Mouse (Mus musculus) kidney, postnatal 0 days (tissue): Measurements from ENCODE around the gene Gm6793. TPM values are rescaled to one million over a fixed set of nuclear protein-coding genes. Genes with fewer than 3 reads are reported as not detected.

Experiments
- ATAC-seq: fragments of 200-750 bp; cut with Nextera tagmentation; replicated peaks from 2 replicates; pipeline ENCODE4 v1.8.0; 2017; ENCODE audit warnings: low read depth, moderate number of reproducible peaks, moderate TSS enrichment, moderate library complexity; ENCODE audit not compliant: low FRiP score
- DNase-seq: peaks from one replicate; pipeline ENCODE4 v3.0.0-alpha.2; 2016; ENCODE audit warnings: low spot score
- H3K27ac ChIP-seq: fragments of 300-500 bp; sonication (generic); 2 replicates; pipeline ENCODE4 v1.5.1; 2014; ENCODE audit warnings: mild to moderate bottlenecking
- H3K27me3 ChIP-seq: fragments of 300-500 bp; sonication (generic); 2 replicates; pipeline ENCODE4 v1.6.1; 2014; ENCODE audit warnings: low read length, mixed read lengths; ENCODE audit not compliant: insufficient read depth
- H3K36me3 ChIP-seq: fragments of 300-500 bp; sonication (generic); 2 replicates; pipeline ENCODE4 v1.6.1; 2014; ENCODE audit warnings: low read length, mixed read lengths; ENCODE audit not compliant: insufficient read depth
- H3K4me1 ChIP-seq: fragments of 300-500 bp; sonication (generic); replicated peaks from 2 replicates; pipeline ENCODE4 v1.6.1; 2014; ENCODE audit warnings: antibody characterized with exemption, low read length, mixed read lengths; ENCODE audit not compliant: insufficient read depth
- H3K4me2 ChIP-seq: fragments of 300-500 bp; sonication (generic); 2 replicates; pipeline ENCODE4 v1.6.1; 2014; ENCODE audit warnings: mild to moderate bottlenecking, low read length, moderate library complexity, mixed read lengths
- H3K4me3 ChIP-seq: fragments of 300-500 bp; sonication (generic); replicated peaks from 2 replicates; pipeline ENCODE4 v1.5.1; 2014; ENCODE audit warnings: low read depth, low read length
- H3K9ac ChIP-seq: fragments of 300-500 bp; sonication (generic); 2 replicates; pipeline ENCODE4 v1.6.1; 2014; ENCODE audit warnings: low read depth, low read length
- H3K9me3 ChIP-seq: fragments of 300-500 bp; sonication (generic); replicated peaks from 2 replicates; pipeline ENCODE4 v1.6.1; 2016; ENCODE audit warnings: low read length, inconsistent platforms, mixed read lengths
- CTCF ChIP-seq: IDR thresholded peaks from 2 replicates; pipeline ENCODE4 v1.5.1; 2016; ENCODE audit warnings: antibody characterized with exemption, low read depth, mild to moderate bottlenecking, moderate library complexity
- WGBS: fragments of 180-500 bp; shearing (Covaris S2); extraction: QIAGEN DNeasy Blood & Tissue Kit; methylation state at CpG from one replicate; pipeline ENCODE4 v1.1.7; 2014; 5-methylcytosine and 5-hydroxymethylcytosine counted together
- polyA plus RNA-seq: library from polyadenylated mRNA; unstranded; fragments of >200 nt; fragmentation: Nextera tagmentation; extraction: Ambion mirVana; gene quantifications from 2 replicates; pipeline ENCODE4 v1.2.1, GENCODE M21; 2015

Gm6793 gene
- polyA plus RNA-seq, 1 experiment from 2014 or later: 0.29 TPM

DNA sequence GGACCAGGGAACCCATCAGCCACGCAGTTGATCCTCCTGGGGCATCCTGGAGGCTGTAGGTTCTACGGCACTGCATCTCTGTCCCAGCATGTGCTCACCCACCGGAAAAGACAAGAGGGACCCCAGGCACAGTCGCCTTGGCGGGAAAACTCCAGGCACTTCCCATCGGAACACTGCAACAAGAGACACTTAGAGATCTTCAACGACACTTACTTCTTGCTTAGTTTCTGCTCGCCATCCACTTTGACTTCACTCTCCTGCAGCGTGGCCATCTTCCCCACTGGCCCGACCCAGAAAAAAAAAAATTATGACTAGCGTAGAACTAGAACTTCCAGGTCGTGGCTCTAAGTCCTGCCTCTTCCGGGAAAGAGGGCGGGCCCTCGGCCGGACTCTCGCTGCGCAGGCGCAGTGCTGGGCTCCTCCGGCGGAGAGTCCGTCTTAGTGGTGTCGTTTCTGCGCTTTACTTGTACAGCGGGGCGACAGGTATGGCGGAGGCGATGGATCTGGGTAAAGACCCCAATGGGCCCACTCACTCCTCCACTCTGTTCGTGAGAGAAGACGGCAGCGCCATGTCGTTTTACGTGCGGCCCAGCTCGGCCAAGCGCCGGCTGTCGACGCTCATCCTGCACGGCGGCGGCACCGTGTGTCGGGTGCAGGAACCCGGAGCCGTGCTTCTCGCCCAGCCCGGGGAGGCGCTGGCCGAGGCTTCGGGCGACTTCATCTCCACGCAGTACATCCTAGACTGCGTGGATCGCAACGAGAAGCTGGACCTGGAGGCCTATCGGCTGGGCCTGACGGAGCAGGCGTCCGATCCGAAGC lies 3.6 kb downstream of the Gm6793 start, which contains the start of the genes Kars and Terf2ip:
Gene Kars, minus strand, starts transcription at position 327 of the 819 bp plus-strand sequence.
Gene Terf2ip, plus strand, starts transcription at position 402 of the 819 bp plus-strand sequence.
- Histone ChIP-seq H3K27me3 (no peaks in the 10 kb centered on the region), H3K36me3 (0 out of 2 replicates have a peak, but pooled peaks cover 6% of the 10 kb centered on the region), H3K4me2 (peak within 1 kb of the TSS; percentile 98), H3K9ac (peak within 1 kb of the TSS; percentile 83), H3K9me3 (no peaks in the 10 kb centered on the region), H3K4me1 (peaks cover 17% of the 10 kb centered on the region), H3K4me3 (peak within 1 kb of the TSS; percentile 74), H3K27ac (peak within 1 kb of the TSS; percentile 78)
- TF ChIP-seq CTCF: no peak
- DNase-seq: peak; percentile 96
- under 1% methylated on average over 61 of the region's 61 CpGs for WGBS
- ATAC-seq: peak; percentile 92

DNA sequence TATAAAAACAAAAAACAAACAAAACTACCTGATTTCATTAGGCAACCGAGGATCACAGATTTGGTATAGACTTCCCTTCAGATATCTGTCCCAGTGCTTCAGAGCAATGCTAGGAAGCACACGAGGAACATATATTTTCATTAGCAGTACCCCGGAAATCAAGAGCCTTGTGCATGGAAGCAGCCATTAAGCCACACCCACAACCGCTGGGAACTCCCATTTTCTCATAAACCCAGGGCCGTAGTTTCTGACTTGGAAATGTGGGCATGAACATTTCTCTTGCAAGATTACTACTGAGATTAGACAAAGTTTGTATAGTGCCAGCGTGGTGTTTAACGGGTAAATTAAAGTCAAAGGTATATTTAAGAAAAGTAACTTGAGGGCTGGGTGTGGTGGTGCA lies 5.3 kb downstream of the Gm6793 start:
- Histone ChIP-seq H3K36me3 (0 out of 2 replicates have a peak, but pooled peaks cover 9% of the 10 kb centered on the region), H3K27me3 (no peaks in the 10 kb centered on the region), H3K9me3 (no peaks in the 10 kb centered on the region), H3K9ac (no peak overlapping the region), H3K4me2 (no peak overlapping the region), H3K27ac (no peak overlapping the region), H3K4me1 (peaks cover 17% of the 10 kb centered on the region), H3K4me3 (no peak overlapping the region)
- no peak for DNase-seq
- ATAC-seq: no peak
- no peak for TF ChIP-seq CTCF
- 91% methylated on average over 7 of the region's 7 CpGs for WGBS

- DNase-seq (no peak), ATAC-seq (no peak)
- Histone ChIP-seq H3K9ac (no peak overlapping the region), H3K27ac (no peak overlapping the region), H3K4me2 (no peak overlapping the region), H3K4me1 (peaks cover 10% of the 10 kb centered on the region), H3K27me3 (no peaks in the 10 kb centered on the region), H3K36me3 (peaks cover 22% of the 10 kb centered on the region; the same call in 1 of the 2 replicates), H3K9me3 (no peaks in the 10 kb centered on the region), H3K4me3 (no peak overlapping the region)
- WGBS: 87% methylated on average over 2 of the region's 2 CpGs
- no peak for TF ChIP-seq CTCF
Observed at GRCm38 (mm10) chr8:112007669-112008068, 7.2 kb downstream of the Gm6793 start.

GRCm38 (mm10) chr8:112005601-112006000 lies 9.2 kb downstream of the Gm6793 start:
- no peak overlapping the region for H3K27ac ChIP-seq
- no peak overlapping the region for H3K4me2 ChIP-seq
- ATAC-seq (no peak), DNase-seq (no peak)
- 91% methylated on average over 6 of the region's 6 CpGs for WGBS
- no peaks in the 10 kb centered on the region for H3K9me3 ChIP-seq
- no peak overlapping the region for H3K4me3 ChIP-seq
- H3K9ac ChIP-seq: no peak overlapping the region
- no peak for TF ChIP-seq CTCF
- no peaks in the 10 kb centered on the region for H3K27me3 ChIP-seq
- H3K36me3 ChIP-seq: peaks cover 43% of the 10 kb centered on the region
- H3K4me1 ChIP-seq: peaks cover 4% of the 10 kb centered on the region; the same call in 1 of the 2 replicates

- Histone ChIP-seq H3K4me3 (no peak overlapping the region), H3K9me3 (no peaks in the 10 kb centered on the region), H3K27me3 (no peaks in the 10 kb centered on the region), H3K4me1 (no peaks in the 10 kb centered on the region), H3K27ac (no peak overlapping the region), H3K36me3 (peaks cover 52% of the 10 kb centered on the region), H3K9ac (no peak overlapping the region), H3K4me2 (no peak overlapping the region)
- DNase-seq (no peak), ATAC-seq (no peak)
- no peak for TF ChIP-seq CTCF
Observed at GRCm38 (mm10) chr8:112004754-112005153, 10.1 kb downstream of the Gm6793 start.

DNA sequence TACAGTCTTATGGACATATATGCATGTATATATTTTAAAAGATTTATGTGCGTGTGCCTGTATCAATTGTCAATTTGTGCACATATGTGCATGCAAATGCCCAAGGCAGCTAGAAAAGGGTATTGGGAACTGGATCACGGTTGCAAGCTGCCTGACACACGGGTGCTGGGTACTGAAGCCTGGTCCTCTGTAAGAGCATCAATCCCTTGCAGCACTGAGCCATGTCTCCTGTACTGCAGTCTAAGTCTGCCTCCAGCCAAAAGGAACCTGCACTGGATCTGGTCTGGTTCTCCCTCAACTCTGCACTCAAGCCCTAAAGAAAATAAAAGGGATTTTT lies 22.2 kb downstream of the Gm6793 start:
- Histone ChIP-seq H3K27me3 (no peaks in the 10 kb centered on the region), H3K9ac (no peak overlapping the region), H3K27ac (no peak overlapping the region), H3K9me3 (no peaks in the 10 kb centered on the region), H3K4me3 (no peak overlapping the region), H3K36me3 (peaks cover 53% of the 10 kb centered on the region), H3K4me2 (no peak overlapping the region; the same call in 1 of the 2 replicates), H3K4me1 (0 out of 2 replicates have a peak, but pooled peaks cover 3% of the 10 kb centered on the region)
- no peak for TF ChIP-seq CTCF
- 67% methylated on average over 3 of the region's 3 CpGs for WGBS
- DNase-seq: no peak
- ATAC-seq: no peak
